Mouse (Mus musculus) liver, postnatal 0 days (tissue): ENCODE measurements at regions not wholly inside any gene's neighbourhood (a gene's known extent, or its start where the extent isn't known, plus 50 kb on each side); places are given as distances from the start of the nearest gene placed in this dataset.
A peak's percentile ranks its signal among the peaks of the same experiment; 100 is the strongest.

ENCODE experiments used
- ATAC-seq: fragments of 200-750 bp; cut with Nextera tagmentation; 2 replicates; pipeline ENCODE4 v1.8.0; 2017; ENCODE audit warnings: mild to moderate bottlenecking, moderate library complexity
- DNase-seq: peaks from one replicate; pipeline ENCODE4 v3.0.0-alpha.2; 2016
- H3K27ac ChIP-seq: fragments of 300-500 bp; sonication (generic); 2 replicates; pipeline ENCODE4 v1.5.1; 2014; ENCODE audit warnings: antibody characterized with exemption, moderate library complexity, mild to moderate bottlenecking, low read depth
- H3K27me3 ChIP-seq: fragments of 300-500 bp; sonication (generic); 2 replicates; pipeline ENCODE4 v1.6.1; 2014; ENCODE audit warnings: low read length, control low read depth, mixed read lengths; ENCODE audit not compliant: insufficient read depth
- H3K36me3 ChIP-seq: fragments of 300-500 bp; sonication (generic); replicated peaks from 2 replicates; pipeline ENCODE4 v1.6.1; 2014; ENCODE audit warnings: mild to moderate bottlenecking, control low read depth, low read length, moderate library complexity, mixed read lengths; ENCODE audit not compliant: insufficient read depth
- H3K4me1 ChIP-seq: fragments of 300-500 bp; sonication (generic); 2 replicates; pipeline ENCODE4 v1.6.1; 2014; ENCODE audit warnings: antibody characterized with exemption, mild to moderate bottlenecking, control low read depth; ENCODE audit not compliant: insufficient read depth
- H3K4me2 ChIP-seq: fragments of 300-500 bp; sonication (generic); 2 replicates; pipeline ENCODE4 v1.6.1; 2014; ENCODE audit warnings: low read depth, mild to moderate bottlenecking, low read length, moderate library complexity, mixed read lengths
- H3K4me3 ChIP-seq: fragments of 300-500 bp; sonication (generic); 2 replicates; pipeline ENCODE4 v1.5.1; 2014; ENCODE audit warnings: low read depth, low read length
- H3K9ac ChIP-seq: fragments of 300-500 bp; sonication (generic); replicated peaks from 2 replicates; pipeline ENCODE4 v1.6.1; 2014; ENCODE audit warnings: mild to moderate bottlenecking, moderate library complexity
- H3K9me3 ChIP-seq: fragments of 300-500 bp; sonication (generic); 2 replicates; pipeline ENCODE4 v1.6.1; 2016; ENCODE audit warnings: mild to moderate bottlenecking, control low read depth, low read length, mixed read lengths
- CTCF ChIP-seq: sonication (generic); IDR thresholded peaks from 2 replicates; pipeline ENCODE4 v1.5.1; 2016; ENCODE audit warnings: antibody characterized with exemption, low read depth
- EP300 ChIP-seq: IDR thresholded peaks from 2 replicates; pipeline ENCODE4 v1.6.1; 2016; ENCODE audit warnings: antibody characterized with exemption, low read depth, mild to moderate bottlenecking
- WGBS: fragments of 180-500 bp; shearing (Covaris S2); extraction: QIAGEN DNeasy Blood & Tissue Kit; methylation state at CpG from one replicate; pipeline ENCODE4 v1.1.7; 2014; ENCODE audit not compliant: insufficient replicate concordance; 5-methylcytosine and 5-hydroxymethylcytosine counted together

GRCm38 (mm10) chr9:117927466-117927847 lies 112.8 kb upstream of the Azi2 start:
- DNase-seq (no peak), ATAC-seq (no peak)
- no peaks in the 10 kb centered on the region for H3K36me3 ChIP-seq
- 43% methylated on average over 7 of the region's 7 CpGs for WGBS
- no peak overlapping the region for H3K4me3 ChIP-seq
- no peak overlapping the region for H3K27ac ChIP-seq
- no peak overlapping the region for H3K4me2 ChIP-seq
- H3K4me1 ChIP-seq, result no peaks in the 10 kb centered on the region
- no peaks in the 10 kb centered on the region for H3K9me3 ChIP-seq
- no peaks in the 10 kb centered on the region for H3K27me3 ChIP-seq
- TF ChIP-seq CTCF, result no peak
- no peak for TF ChIP-seq EP300
- no peak overlapping the region for H3K9ac ChIP-seq

GRCm38 (mm10) chr9:117926700-117927465 lies 113.4 kb upstream of the Azi2 start:
- no peaks in the 10 kb centered on the region for H3K9me3 ChIP-seq
- WGBS, result 28% methylated on average over 5 of the region's 5 CpGs
- no peak overlapping the region for H3K27ac ChIP-seq
- no peak overlapping the region for H3K4me2 ChIP-seq
- no peaks in the 10 kb centered on the region for H3K36me3 ChIP-seq
- no peak overlapping the region for H3K9ac ChIP-seq
- no peaks in the 10 kb centered on the region for H3K4me1 ChIP-seq
- no peaks in the 10 kb centered on the region for H3K27me3 ChIP-seq
- DNase-seq (no peak), ATAC-seq (0 out of 2 replicates have a peak, but pooled peaks have one; percentile 21)
- H3K4me3 ChIP-seq, result no peak overlapping the region
- TF ChIP-seq CTCF, result no peak

DNA sequence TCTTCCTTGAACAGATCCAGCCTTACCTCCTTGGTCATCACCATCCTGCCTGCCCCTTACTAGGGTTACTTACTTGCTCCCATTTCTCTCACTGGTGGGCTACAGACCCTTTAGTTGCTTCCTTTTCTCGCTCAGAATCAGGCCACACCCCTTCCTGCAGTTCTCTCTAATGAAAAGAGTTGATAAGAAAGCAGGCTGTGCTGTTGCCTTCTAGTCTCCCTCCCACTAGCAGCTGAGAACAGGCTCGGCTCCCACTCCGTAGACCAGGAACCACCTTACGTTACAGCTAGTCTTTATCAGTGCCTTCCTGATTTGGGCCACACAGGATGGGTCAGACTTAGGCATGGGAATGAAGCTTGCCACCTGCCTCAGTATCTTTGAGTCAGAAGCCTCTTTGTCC lies 117.3 kb upstream of the Azi2 start:
- no peaks in the 10 kb centered on the region for H3K27me3 ChIP-seq
- H3K9ac ChIP-seq, result no peak overlapping the region
- no peak overlapping the region for H3K27ac ChIP-seq
- TF ChIP-seq CTCF, result no peak
- TF ChIP-seq EP300, result no peak
- no peaks in the 10 kb centered on the region; the same call in 1 of the 2 replicates for H3K9me3 ChIP-seq
- no peaks in the 10 kb centered on the region for H3K36me3 ChIP-seq
- H3K4me2 ChIP-seq, result no peak overlapping the region
- no peaks in the 10 kb centered on the region for H3K4me1 ChIP-seq
- WGBS, result 13% methylated on average over 4 of the region's 4 CpGs
- DNase-seq (no peak), ATAC-seq (no peak)
- no peak overlapping the region for H3K4me3 ChIP-seq

DNA sequence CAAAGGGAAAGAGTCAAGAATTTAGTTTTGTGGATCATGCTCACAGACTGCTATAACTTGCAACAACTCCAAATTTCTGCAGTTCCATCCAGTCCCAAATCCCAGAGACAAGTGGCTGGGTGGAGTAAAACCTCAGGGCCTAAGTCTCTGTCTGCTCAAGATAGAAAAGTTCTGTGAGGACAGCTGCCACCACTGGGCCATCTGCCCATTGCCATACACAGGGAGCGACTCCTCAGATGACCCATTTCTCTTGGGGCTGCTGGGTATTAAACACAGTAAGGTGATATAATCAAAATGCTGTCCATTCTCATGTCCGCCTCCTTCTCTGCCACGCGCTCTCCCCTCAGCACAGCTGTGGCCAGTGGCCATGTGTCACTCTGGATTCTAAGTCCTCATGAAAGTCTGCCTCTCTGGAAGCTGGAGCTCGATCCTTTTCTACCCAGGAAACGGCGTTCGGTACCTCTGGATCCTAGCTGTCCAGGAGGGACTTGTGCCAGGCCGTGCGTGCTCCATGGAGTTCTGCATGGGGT lies 132.3 kb upstream of the Azi2 start:
- H3K9ac ChIP-seq, result no peak overlapping the region
- H3K4me3 ChIP-seq, result no peak overlapping the region
- TF ChIP-seq CTCF, result no peak
- TF ChIP-seq EP300, result no peak
- H3K27me3 ChIP-seq, result no peaks in the 10 kb centered on the region
- DNase-seq (no peak), ATAC-seq (no peak)
- no peak overlapping the region for H3K4me2 ChIP-seq
- H3K27ac ChIP-seq, result no peak overlapping the region
- no peaks in the 10 kb centered on the region for H3K4me1 ChIP-seq
- 84% methylated on average over 10 of the region's 10 CpGs for whole genome bisulfite sequencing
- H3K9me3 ChIP-seq, result no peaks in the 10 kb centered on the region
- no peaks in the 10 kb centered on the region for H3K36me3 ChIP-seq

- TF ChIP-seq CTCF (no peak), EP300 (no peak)
- DNase-seq (no peak), ATAC-seq (no peak)
- H3K4me1 ChIP-seq, result no peaks in the 10 kb centered on the region
- no peaks in the 10 kb centered on the region for H3K9me3 ChIP-seq
- no peak overlapping the region for H3K27ac ChIP-seq
- no peak overlapping the region for H3K4me2 ChIP-seq
- no peaks in the 10 kb centered on the region for H3K27me3 ChIP-seq
- H3K4me3 ChIP-seq, result no peak overlapping the region
- WGBS, result 73% methylated on average over 10 of the region's 10 CpGs
- no peak overlapping the region for H3K9ac ChIP-seq
- no peaks in the 10 kb centered on the region for H3K36me3 ChIP-seq
Observed at GRCm38 (mm10) chr9:117905045-117905747, 135.1 kb upstream of the Azi2 start.

DNA sequence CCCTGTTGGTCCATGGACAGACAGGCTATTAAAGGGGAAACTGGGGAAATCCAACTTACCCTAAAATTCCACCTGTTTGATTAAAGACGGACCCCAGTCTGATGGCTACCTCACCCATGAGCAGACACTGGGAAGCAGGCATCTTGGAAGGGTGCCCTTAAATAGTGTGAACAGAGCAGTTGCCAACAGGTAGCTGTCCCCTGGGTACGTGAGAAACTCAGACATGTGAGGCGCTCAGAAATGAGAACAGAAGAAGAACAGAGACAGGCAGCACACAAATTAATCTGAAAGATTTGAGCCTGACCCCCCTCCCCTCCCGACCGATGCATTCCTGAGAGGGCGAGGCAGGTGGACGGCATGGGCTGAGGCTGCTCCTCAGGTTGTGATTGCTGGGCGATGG lies 135.7 kb upstream of the Azi2 start:
- Histone ChIP-seq H3K27ac (no peak overlapping the region), H3K4me1 (no peaks in the 10 kb centered on the region), H3K4me3 (no peak overlapping the region), H3K4me2 (no peak overlapping the region), H3K9me3 (no peaks in the 10 kb centered on the region), H3K27me3 (no peaks in the 10 kb centered on the region), H3K36me3 (no peaks in the 10 kb centered on the region), H3K9ac (no peak overlapping the region)
- no peak for ATAC-seq
- 81% methylated on average over 8 of the region's 8 CpGs for WGBS
- DNase-seq, result no peak
- TF ChIP-seq EP300 (no peak), CTCF (no peak)
